Mouse (Mus musculus): ENCODE data around the gene Tmem268.

- TF ChIP-seq POLR2A (IDR thresholded peaks at IDR 0.05; ENCODE audit: insufficient read length, low read depth) (no peak), POLR2AphosphoS2 (IDR thresholded peaks at IDR 0.05; ENCODE audit: insufficient read length, low read depth) (no peak), MAX (IDR thresholded peaks at IDR 0.05; ENCODE audit: low read depth) (no peak), E2F4 (IDR thresholded peaks at IDR 0.05; ENCODE audit: insufficient read depth) (no peak), TCF3 (IDR thresholded peaks at IDR 0.05; ENCODE audit: insufficient read length, low read depth) (no peak)
Observed at GRCm38 (mm10) chr4:63605968-63606367, 47.4 kb downstream of the Tmem268 start.
